Mouse (Mus musculus): ENCODE data around the gene Chst11.

- no peak for TF ChIP-seq POLR2A (IDR thresholded peaks at IDR 0.05; ENCODE audit: insufficient read length, low read depth)
- no peak for TF ChIP-seq TCF12 (IDR thresholded peaks at IDR 0.05; ENCODE audit: insufficient read depth, poor library complexity, severe bottlenecking)
- no peak for TF ChIP-seq USF1 (IDR thresholded peaks at IDR 0.05; ENCODE audit: low read depth)
- no peak for TF ChIP-seq TCF3 (IDR thresholded peaks at IDR 0.05; ENCODE audit: insufficient read length, low read depth)
- no peak for TF ChIP-seq E2F4 (IDR thresholded peaks at IDR 0.05; ENCODE audit: insufficient read depth)
- TF ChIP-seq POLR2AphosphoS2 (IDR thresholded peaks at IDR 0.05; ENCODE audit: insufficient read length, low read depth): no peak
- TF ChIP-seq REST (IDR thresholded peaks at IDR 0.05; ENCODE audit: insufficient read depth, insufficient read length): no peak
- TF ChIP-seq MYOG (IDR thresholded peaks at IDR 0.05; ENCODE audit: control insufficient read depth in 1 of 3, insufficient read depth in 1 of 3, insufficient read length in 2 of 3, low read depth in 2 of 3): no peak
These were observed 57.5 kb downstream of the Chst11 start for GRCm38 (mm10) chr10:83042613-83043477.

Measured in myocyte (in vitro differentiated cells).